Mouse (Mus musculus) cerebellum, adult 18-20 months (tissue): Measurements from ENCODE around the gene Slc9a5.
A peak's percentile ranks its signal among the peaks of the same experiment; 100 is the strongest.

Source experiments
- DNase-seq, 2 experiments: peaks; one replicate each; pipeline ENCODE4 v3.0.0; 2021

Slc9a5 gene

DNA sequence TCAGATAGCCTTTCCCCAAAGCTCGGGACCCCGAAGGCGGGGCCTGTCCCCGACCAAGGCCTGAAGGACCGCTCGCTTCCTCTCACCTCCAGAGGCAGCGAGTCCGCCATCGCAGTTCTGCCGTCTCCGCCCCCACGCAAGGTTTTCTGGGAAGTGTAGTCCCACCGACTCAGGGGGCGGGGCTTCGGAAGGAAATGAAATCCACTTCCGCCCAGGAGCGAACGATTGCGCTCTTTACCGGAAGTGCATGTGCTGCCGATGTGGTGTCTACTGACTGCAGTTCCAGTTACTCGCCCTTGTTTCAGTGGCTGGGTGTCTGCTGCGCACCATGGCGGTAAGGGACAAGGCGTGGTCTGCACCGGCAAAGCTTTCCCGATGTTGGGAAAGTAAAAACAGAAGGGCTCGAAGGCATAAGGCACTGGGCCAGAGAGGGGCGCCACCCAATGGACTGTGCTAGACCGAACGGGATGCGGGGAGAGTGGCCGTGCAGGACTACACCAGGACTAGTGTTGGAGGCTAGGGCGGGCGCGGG lies 22.4 kb upstream of the Slc9a5 start, which contains the start of the genes Lrrc29 and Tmem208:
Lrrc29 (minus strand) TSS at position 138 of the 532 bp plus-strand sequence.
Tmem208 (plus strand) TSS at position 214 of the 532 bp plus-strand sequence.
- DNase-seq, result peak; percentile 98

DNA sequence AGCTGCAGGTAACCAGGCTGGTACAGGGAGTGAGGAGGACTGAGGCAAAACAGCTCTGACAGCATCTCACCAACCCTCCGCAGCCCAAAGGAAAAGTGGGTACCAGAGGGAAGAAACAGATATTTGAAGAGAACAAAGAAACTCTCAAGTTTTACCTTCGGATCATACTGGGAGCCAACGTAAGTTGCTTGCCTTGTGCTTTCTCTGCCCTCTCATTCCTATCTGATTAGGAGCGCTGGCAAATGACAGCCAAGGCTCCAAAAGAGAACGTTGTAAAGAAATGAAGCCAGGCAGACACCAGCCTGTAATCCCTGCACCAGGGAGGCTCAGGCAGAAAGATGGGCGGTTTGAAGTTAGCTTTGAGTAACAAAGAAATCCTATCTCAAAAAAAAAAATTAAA lies 21.7 kb upstream of the Slc9a5 start:
- DNase-seq, result no peak

DNA sequence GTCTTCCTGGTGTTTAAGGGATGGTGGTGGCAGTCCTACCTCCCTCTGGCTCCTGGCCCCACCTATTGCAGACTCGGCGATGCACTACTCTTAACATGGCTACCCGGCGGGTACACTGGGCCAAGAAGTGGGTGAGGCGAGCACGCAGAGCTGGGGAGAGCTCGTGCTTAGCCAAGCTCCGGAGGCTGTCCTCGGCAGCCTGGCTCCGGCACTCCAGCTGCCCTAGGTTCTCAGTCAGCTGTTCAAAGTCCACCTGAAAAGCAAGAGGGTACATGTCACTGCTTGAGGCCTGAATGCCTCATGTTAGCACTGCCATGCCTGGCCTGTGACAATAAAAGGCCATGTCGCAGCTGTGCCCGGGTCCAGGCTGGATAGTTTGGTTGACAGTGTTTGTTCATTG lies 18.3 kb upstream of the Slc9a5 start:
- no peak for DNase-seq

DNA sequence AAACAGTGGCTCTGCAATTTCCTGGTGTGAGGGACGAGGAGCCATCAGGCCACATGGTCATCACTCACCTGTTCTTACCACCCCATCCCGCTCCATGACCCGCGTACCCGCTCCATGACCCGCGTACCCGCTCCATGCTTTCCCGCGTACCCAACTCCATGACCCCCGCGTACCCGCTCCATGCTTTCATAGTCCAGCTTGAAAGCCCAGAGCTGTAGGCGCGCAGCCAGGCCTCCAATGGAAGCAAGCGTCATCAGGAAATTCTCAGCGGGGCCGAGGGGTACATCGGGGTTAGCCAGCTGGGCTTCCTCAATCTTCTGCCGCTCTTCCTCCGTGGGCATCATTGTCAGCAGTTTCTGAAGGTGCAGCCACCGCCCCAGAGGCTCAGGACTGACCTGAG lies 17.2 kb upstream of the Slc9a5 start:
- DNase-seq, result no peak

DNA sequence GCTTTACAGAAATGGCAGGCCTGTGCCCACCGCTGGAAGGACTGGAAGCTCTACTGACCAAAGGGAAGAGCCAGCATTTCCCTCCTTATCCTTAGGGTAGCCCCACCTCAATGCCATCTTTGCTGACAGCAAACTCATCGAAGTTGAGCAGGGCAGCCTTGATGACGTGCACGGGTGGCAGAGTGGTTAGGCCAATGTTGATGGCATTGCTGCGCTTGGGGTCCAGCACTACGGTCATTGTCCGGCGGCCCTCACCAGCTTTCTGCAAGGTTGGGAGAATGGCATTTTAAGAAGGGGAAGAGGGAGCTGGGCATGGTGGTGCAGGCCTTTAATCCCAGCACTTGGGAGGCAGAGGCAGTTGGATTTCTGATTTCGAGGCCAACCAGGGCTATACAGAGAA lies 16.7 kb upstream of the Slc9a5 start:
- DNase-seq, result no peak

DNA sequence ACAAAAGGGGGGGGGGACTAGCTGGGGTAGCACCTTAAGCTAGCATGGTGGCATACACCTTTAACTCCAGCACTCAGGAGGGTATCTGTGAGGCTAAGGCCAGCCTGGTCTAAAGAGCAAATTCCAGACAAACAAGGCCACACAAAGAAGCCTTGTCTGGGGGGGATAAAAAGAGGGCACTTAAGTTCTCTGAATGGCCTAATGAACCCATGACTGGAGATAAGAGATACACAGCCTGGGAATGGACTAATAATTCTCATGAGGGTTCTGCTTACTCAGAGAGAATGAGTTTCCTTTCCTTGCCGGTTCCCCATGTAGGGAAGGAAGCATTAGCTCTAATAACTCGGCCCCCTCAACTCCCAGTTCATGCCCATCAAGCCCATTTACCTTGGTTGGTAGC lies 16.1 kb upstream of the Slc9a5 start:
- DNase-seq, result no peak

DNA sequence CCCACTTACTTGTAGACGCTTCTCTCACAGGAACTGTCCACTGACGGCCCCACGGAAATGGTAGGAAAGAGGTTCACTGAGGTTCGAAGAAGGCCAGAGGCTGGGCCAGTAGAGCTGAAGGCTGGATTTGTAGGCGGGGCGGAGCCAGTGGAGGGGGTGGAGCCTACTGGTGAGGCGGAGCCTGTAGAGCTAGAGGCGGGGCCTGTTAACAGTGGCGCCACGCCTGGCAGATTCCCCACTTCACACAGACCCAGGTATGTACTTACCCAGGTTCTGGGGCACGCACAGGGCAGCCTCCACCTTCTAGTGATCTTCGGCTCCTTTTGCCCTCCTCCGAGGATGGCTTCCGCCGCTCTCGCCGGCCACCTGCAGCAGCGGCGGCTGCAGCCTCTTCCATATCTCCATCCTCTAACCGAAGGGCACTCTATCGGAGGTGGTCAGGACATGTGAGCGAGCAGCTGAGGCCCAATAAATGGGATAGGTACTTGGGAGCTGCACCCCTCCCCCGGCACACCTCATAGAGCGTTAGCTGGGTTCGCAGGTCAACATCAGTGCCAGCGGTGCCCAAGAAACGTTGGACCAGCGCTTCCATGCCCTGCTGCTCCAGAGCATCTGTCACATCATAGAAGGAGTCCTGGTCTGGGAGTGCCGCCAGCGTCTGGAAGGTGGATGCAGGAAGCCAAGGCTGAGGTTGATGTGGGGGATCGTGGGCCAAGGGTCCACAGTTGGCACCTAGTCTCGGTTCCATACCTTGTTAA lies 12.1 kb upstream of the Slc9a5 start:
- DNase-seq, result no peak

DNA sequence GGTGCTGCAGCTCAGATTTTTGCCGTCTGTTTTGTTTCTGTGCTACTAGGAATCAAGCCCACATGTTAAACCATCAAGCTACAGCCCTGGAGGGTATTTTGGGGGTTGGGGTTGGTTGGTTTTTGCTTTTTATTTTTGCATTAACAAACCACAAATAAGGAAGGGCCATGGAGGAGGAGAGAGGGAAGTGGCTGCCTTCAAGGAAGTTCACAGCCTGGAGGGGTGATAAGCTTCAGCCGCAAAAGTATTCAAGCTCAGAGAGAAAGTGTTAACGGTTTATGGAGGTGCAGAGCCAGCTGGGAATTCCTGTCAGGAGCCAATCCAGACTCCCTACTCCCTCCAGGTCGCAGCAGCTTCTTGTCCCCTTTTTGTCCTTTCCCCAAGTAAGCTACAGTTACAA lies 9.7 kb upstream of the Slc9a5 start:
- DNase-seq, result no peak

DNA sequence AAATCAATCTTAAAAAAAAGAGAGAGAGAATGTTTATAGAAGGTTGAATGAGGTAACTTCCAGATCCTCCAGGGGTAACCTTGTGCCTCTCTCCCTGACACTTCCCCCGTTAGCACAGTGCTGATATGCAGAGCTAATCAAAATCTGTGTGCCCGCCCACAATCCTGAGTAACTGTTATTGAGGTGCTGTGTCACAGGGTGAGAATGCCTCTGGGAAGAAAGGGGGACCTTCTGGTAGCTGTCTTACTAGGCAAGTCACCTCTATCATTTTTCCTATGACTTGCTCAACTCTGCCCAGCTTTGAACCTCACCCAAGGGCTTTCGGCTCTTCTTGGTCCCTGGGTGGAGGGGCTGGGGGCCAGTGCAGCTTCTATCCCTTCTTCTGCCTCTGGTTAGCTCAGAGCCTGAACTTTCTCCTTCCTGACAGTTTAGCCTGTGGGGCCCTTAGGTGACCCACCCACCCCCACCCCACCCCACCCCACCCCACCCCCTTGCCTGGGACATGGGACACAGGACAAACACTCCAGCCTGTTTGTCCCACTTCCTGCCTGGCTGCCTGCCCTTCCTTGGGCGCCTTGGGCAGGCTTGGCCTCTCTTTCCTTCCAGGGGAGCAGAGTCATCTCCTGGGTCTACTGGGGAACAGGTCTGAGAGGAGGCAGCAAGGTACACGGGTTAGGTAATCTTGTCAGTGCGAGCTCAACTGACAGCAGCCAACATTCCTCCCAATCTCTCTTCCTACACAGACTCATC lies 8.6 kb upstream of the Slc9a5 start:
- no peak for DNase-seq

DNA sequence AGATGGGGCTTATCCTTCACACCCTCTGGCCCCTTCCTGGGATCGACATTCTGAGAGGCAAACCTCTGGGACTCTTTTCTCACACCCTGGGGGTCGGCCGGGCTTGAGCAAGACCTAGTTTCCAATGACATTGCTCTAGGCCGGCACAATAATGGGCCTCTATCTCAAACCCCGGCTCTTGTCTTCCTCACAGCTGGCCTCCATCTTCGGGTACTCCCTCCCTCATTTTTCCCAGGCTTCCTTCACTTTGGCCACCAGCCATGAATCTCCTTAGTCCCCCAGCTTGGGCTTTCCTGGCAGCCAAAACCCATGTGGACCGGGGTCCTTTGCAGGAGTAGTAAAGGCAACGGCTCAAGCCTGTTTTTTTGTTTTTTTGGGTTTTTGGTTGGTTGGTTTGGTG lies 7.2 kb upstream of the Slc9a5 start:
- no peak for DNase-seq

DNA sequence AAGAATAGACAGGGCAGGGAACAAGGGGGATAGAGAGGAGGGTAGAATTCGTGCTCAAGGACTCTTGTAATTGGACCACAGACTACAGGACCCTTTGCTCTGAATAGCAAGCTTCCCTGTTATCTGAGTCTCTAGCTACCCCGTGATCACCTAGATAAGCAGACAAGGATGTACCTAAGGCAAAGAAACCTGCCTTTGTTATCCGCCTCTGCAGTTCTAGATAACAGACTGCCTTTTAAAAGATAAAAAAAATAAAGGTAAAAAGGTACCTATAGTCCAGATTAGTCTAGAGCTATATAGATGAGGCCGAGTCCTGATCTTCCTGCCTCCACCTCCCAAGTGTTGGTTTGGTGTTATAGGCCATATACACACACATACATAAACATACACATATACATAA lies 5.9 kb upstream of the Slc9a5 start:
- no peak for DNase-seq

DNA sequence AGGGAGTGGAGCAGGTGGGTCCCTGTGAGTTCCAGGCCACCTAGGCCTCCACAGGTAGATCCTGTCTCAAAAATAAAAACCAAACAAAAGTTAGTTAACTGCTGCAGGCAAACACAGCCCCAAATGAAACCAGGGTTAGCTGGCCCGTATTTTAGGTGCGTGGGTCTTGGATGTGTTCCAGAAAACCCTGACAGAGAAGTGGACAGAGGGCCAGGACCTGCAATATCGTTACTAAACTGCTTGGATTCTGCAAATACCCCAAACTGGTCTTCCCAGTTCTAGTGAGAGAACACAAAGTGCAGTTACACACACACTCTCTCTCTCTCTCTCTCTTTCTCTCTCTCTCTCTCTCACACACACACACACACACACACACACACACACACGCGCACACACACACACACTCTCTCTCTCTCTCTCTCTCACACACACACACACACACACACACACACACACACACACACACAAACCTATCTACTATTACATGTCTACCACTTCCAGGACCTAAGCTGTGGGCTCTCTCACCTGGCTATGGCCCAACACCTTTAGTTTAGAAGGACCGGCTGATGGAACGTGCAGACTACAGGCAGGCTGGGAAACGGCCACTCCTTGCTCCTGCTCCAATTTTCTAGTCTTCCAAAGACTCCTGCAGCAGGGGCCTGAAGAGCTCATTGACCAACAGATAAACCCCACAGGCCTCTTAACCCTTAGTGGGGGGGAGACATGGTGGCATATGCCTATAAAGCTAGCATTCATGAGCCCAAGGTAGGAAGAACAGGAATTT lies 4.7 kb upstream of the Slc9a5 start:
- DNase-seq, result no peak

DNA sequence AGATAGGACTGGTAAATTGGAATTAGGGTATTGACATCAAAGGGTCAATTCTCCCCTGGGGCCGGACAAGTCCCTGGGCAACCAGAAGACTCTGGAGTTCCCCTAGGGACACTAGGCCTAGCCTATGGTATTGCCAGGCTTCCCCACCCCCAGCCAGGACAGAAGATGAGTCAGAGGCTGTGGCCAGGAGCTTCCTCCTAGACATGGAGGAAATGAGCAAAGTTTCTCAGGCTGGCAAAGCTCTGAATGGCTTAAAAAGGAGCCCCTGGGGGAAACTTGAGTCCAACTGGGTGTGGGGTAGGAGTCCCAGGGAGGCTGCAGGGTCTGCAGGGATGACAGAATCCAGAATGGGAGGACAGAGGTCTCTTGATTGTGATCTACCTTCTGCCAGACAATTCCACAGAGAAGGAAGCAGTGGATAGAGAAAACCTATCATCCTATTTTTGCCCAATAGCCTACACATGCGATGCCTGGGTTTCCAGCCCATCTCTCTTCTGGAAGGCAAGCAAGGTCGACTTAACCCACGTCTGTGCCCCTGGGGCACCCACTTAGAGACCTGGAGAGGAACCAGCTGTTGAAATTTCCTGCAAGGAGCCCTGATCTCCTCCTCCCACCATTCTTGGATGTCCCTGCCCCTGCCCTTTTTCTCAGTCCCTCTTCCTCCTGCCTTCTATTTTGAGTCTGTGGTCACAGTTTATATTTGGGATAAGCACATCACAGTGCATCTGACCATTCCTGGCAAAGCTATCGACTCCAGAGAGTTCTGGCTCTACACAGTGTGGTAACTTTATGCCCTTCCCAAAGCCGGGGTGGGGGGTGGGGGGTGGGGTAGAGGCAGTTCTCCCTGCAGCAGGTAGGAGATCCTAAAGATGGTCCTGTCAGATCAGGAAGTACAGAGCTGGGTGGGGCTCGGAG lies 3.3 kb upstream of the Slc9a5 start:
- no peak for DNase-seq

DNA sequence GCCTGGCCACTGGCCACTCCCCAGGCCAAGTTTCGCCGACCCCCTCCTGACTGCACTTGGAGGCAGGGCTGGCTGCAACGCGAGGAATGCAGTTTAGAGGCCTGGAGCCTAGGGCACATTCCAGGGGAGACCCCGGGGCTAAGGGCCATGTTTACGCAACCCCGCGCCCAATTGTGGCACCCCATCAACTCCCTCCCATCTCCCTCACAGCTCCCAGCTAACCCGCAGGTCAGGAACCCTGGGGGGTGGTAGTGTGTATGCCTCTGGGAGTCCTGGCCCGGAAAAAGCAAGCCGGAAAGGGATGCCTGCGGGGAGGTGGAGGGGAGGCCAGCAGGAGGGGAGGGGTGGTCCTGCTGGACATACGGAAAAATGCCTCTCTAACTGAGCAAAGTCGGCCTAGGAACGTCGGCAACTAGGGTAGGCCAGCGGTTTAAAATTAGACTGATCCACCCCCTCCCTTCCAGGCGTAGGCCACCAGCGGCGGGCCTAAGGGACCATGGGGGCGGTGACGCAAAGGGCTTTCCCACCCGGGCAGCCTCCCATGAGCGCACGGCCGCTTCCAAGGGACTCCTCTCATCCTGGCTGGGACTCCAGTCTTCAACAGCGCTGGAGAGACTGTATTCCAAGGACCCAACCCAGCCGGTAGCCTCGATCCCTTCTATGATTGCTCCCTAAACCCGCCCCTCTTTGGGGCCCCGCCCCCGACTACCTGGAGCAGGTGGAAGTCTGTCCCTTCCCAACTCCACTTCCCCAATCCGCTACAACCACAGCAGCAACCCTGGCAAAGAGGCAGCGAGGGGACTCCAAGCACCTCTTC lies 1.8 kb upstream of the Slc9a5 start:
- DNase-seq, result peak; percentile 45 to 46

DNA sequence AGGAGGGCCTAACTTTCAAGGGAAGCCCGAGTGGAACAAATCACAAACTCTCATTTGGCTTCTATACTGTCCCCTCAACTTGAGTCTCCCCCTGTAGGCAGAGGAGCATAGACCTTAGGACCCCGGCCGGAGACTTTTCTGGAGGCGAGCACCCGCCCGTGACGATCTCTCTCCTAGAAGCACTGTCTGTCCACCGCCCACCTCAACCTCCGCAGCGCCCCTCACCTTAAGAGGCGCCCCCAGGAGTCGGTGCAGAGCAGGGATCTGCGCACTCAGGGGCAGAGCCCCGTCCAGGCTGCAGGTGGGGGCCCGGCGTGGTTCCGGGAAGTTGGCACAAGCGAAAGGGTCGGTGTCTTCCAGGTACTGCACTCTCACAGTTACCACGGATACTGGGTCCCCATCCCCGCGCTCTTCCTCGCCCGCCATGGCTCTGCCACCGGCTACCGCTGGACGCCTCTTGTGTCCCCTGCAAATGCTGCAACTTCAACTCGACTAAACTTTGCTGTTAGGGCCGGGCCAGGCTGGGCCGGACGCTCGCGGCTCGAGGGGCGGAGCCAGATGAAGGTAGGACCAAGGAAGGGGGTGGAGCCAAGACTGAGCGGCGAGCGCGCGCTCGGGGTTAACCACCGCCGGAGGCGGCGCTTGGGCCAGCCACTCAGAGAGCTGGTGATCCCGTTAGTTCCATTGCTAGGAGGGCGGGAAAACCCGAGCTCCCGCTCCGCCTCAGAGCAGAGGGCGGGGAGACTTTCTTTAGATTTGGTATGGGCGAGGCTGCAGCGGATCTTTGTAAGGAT lies 1.0 kb upstream of the Slc9a5 start, which contains the start of gene Fhod1:
Fhod1 (minus strand) TSS at position 526 of the 794 bp plus-strand sequence.
- DNase-seq, result peak; percentile 92 to 96

DNA sequence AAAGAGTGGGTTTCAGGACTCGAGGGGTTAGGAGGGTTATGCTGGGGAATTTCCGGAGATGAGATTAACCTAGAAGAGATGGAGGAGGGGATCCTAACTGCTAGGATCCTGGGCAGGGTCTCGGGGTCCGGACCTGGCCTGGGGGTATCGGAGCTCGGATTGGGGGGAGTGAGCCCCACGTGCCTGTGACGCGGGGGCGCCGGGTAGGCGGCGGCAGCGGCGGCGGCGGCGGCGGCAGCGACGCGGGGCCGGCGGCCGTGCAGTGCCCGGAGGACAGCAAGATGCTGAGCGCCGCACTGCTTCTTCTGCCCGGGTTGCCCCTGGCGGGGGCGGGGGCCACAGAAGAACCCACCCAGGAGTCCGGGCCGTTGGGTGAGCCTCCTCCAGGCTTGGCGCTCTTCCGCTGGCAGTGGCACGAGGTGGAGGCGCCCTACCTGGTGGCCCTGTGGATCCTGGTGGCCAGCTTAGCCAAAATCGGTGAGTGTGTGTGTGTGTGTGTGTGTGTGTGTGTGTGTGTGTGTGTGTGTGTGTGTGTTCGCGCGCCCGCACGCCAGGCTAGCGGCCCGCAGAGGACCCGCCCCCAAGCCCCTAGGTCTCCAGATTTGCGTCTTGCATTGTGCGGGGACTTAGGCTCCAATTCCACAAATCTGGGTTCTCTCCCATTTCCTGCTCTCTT lies 591 bp downstream of the Slc9a5 start:
- peak; percentile 63 to 75 for DNase-seq

DNA sequence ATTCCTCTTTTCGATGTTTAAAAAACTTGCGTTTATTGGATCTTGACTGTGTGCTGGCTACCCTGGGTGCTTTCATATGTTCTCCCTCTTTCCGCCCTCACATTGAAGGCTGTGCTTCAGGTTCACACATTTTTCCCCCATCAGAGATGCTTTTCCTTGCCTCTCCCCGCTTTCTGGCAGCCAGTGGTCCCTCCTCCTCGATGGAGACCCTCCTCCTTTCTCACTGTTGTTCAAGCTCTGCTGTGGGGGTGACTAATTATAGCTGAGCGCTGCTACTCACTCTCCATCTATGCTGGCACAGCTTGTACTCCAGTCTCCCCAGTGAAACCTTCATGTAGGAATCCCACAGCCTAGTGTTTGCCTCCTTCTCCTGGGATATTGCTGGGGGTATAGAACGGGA lies 1.5 kb downstream of the Slc9a5 start:
- no peak for DNase-seq

DNA sequence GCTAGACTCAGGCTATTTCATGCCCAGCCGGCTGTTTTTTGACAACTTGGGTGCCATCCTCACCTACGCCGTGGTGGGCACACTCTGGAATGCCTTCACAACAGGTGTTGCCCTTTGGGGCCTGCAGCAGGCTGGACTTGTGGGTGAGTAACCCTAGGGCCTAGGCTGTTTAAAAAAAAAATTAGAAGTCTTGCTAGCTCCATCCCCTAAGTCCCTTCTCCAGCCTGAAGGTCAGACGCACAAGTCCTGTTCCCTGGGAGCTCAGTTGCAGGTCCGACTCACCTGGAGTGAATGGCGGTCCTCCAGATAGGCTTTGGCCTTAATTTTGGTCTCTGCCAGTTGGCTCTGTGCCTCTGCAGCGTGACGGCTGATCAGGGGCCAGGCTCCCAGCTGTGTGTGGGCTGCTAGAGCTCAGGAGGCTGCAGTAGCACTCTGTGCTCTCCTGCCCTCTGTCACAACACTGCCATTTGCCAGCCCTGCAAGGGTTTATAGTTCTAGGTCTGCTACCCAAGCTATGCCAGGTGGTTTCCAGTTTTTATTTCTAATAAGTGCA lies 5.0 kb downstream of the Slc9a5 start:
- DNase-seq, result peak; percentile 65 to 70

DNA sequence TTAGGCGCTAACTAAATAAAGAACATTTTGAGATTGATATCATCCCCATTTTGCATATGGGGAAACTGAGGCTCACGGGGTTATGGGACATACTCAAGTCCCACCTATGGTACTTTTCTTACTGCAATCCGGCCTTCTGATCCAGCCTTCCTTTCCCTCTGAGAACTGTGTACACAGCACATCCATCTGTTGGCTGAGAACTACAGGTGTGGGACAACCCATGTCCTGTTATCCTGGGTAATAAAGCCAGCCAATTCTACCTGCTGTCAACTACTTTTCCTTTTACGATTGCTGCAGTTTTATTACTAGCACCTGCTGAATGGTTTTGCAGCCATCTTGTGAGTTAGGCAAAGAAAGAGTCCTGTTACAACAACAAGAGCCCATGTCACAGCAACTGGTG lies 5.9 kb downstream of the Slc9a5 start:
- no peak for DNase-seq
